7 mouse cellular contexts compared by ENCODE assay signal in the genomic region with DNA sequence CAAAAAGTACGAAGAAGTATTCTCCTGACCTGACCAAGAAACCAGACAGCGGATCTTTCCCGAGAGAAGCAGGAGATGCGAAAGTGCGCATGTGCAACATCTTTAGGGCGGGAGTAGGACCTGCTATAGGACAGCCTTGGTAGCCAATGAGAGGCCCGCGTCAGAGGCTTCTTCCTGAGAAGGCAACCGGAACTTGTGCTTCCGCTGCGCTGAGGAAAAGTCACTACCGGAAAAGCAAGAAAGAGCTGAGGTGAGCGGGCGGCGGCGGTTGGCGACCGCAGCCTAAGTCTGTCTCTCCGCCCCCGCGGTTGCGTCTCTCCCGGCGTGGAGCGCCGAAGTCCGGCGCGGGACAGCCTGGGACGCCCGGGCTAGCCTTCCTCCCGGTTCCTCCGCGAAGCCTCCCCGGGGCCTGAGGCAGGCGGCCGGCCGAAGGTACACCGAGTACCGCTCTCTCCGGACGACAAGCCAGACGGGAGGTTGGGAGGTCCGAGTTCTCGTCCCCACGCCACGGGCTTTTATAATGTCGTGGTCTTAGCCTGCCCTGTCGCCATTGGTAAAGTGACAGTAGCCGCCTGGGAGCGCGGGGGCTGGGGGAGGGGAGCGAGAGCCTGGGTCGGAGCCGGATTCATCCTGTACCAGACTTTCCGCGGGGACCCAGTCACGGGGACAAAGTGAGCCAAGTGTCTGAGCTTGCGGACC. TPM values are rescaled to one million over a fixed set of nuclear protein-coding genes. Genes with fewer than 3 reads are reported as not detected.
DNase-seq lines count a peak whose midpoint lies in the region; ATAC-seq lines count a peak whose summit lies in the region.

A gene (plus strand): TSS at position 166 of the 699 bp plus-strand sequence.

- peak within 1 kb of the TSS; percentile 84 for H3K9ac ChIP-seq in embryonic facial prominence, embryonic 12.5 days
- peak within 1 kb of the TSS; percentile 93 for H3K9ac ChIP-seq in limb, embryonic 11.5 days (ENCODE audit: low read length)
- peak within 1 kb of the TSS; percentile 78 for H3K9ac ChIP-seq in midbrain, embryonic 14.5 days (replicated peaks; ENCODE audit: low read length)

- peaks cover 16% of the 10 kb centered on the region for H3K36me3 ChIP-seq in embryonic facial prominence, embryonic 12.5 days
- H3K36me3 ChIP-seq in limb, embryonic 11.5 days (ENCODE audit: control insufficient read depth, insufficient read depth, low read length): peaks cover 3% of the 10 kb centered on the region
- peaks cover 24% of the 10 kb centered on the region for H3K36me3 ChIP-seq in midbrain, embryonic 14.5 days (ENCODE audit: control insufficient read depth, insufficient read depth, low read length)

- H3K4me1 ChIP-seq in embryonic facial prominence, embryonic 12.5 days: no peaks in the 10 kb centered on the region
- H3K4me1 ChIP-seq in limb, embryonic 11.5 days (ENCODE audit: control insufficient read depth, insufficient read depth, low read length): no peaks in the 10 kb centered on the region
- H3K4me1 ChIP-seq in midbrain, embryonic 14.5 days (ENCODE audit: control insufficient read depth, insufficient read depth, low read length): peaks cover 5% of the 10 kb centered on the region

- H3K27ac ChIP-seq in embryonic facial prominence, embryonic 12.5 days: peak within 1 kb of the TSS; percentile 92
- peak within 1 kb of the TSS; percentile 83 for H3K27ac ChIP-seq in limb, embryonic 11.5 days (replicated peaks; ENCODE audit: low read depth, low read length)
- H3K27ac ChIP-seq in midbrain, embryonic 14.5 days (replicated peaks; ENCODE audit: low read depth, low read length): peak within 1 kb of the TSS; percentile 91

- DNase-seq in adrenal gland, postnatal 25 days: peak; percentile 89
- peak; percentile 100 for DNase-seq in heart, adult 11 months
- DNase-seq in kidney, adult 18-20 months: peak; percentile 93
- DNase-seq in limb, embryonic 11.5 days (ENCODE audit: low spot score): peak; percentile 94
- DNase-seq in midbrain, embryonic 14.5 days: peak; percentile 98
- peak; percentile 83 to 91 for DNase-seq in spleen, adult 18-20 months

- H3K9me3 ChIP-seq in embryonic facial prominence, embryonic 12.5 days: no peaks in the 10 kb centered on the region
- H3K9me3 ChIP-seq in limb, embryonic 11.5 days (ENCODE audit: control insufficient read depth, low read length): no peaks in the 10 kb centered on the region
- no peaks in the 10 kb centered on the region for H3K9me3 ChIP-seq in midbrain, embryonic 14.5 days (ENCODE audit: control insufficient read depth, low read length)

- H3K4me3 ChIP-seq in embryonic facial prominence, embryonic 12.5 days: peak within 1 kb of the TSS; percentile 91
- H3K4me3 ChIP-seq in limb, embryonic 11.5 days (ENCODE audit: low read depth, low read length): peak within 1 kb of the TSS; percentile 94
- peak within 1 kb of the TSS; percentile 96 for H3K4me3 ChIP-seq in midbrain, embryonic 14.5 days (replicated peaks; ENCODE audit: low read depth, low read length)

- WGBS in embryonic facial prominence, embryonic 12.5 days: under 1% methylated on average over 59 of the region's 59 CpGs
- WGBS in limb, embryonic 11.5 days: under 1% methylated on average over 58 of the region's 59 CpGs
- under 1% methylated on average over 59 of the region's 59 CpGs for WGBS in midbrain, embryonic 14.5 days

- peak; percentile 97 for ATAC-seq in embryonic facial prominence, embryonic 12.5 days (ENCODE audit: insufficient number of reproducible peaks, insufficient read depth, low FRiP score, low TSS enrichment)
- ATAC-seq in limb, embryonic 11.5 days (ENCODE audit: insufficient number of reproducible peaks, low FRiP score, low TSS enrichment, low read depth): peak; percentile 95
- peak; percentile 99 for ATAC-seq in midbrain, embryonic 14.5 days (ENCODE audit: low FRiP score, low TSS enrichment)

- no peaks in the 10 kb centered on the region for H3K27me3 ChIP-seq in embryonic facial prominence, embryonic 12.5 days
- H3K27me3 ChIP-seq in limb, embryonic 11.5 days (ENCODE audit: control insufficient read depth, insufficient read depth, low read length): no peaks in the 10 kb centered on the region
- H3K27me3 ChIP-seq in midbrain, embryonic 14.5 days (ENCODE audit: control insufficient read depth, insufficient read depth, low read length): no peaks in the 10 kb centered on the region

- H3K4me2 ChIP-seq in embryonic facial prominence, embryonic 12.5 days (replicated peaks): peak within 1 kb of the TSS; percentile 71
- H3K4me2 ChIP-seq in limb, embryonic 11.5 days (ENCODE audit: low read depth, severe bottlenecking): peak within 1 kb of the TSS; percentile 73
- peak within 1 kb of the TSS; percentile 89 for H3K4me2 ChIP-seq in midbrain, embryonic 14.5 days (ENCODE audit: low read length)

RNA-seq across cellular contexts. Expression of the gene that starts here (rescaled TPM):
- total RNA-seq in adrenal gland, postnatal 25 days (2021): 37.7 and 59.3 TPM in 2 replicates
- polyA plus RNA-seq in embryonic facial prominence, embryonic 12.5 days (2016; fragmentation: Nextera tagmentation; extraction: Ambion mirVana): 82.5 and 91.6 TPM in 2 replicates
- 96.5 and 109 TPM in 2 replicates for polyA plus RNA-seq in limb, embryonic 11.5 days (2014; fragmentation: Nextera tagmentation; extraction: Ambion mirVana)
- polyA plus RNA-seq in midbrain, embryonic 14.5 days (2014; fragmentation: Nextera tagmentation; extraction: Ambion mirVana): 68.3 and 74.3 TPM in 2 replicates

Comparison
In these comparisons a context has a peak if more than half of its experiments do, and no peak if none do; other contexts are left out.
1. Peak in every context shown above with its lines: DNase-seq, ATAC-seq, H3K4me3 ChIP-seq and H3K27ac ChIP-seq.